Mouse (Mus musculus) hindbrain, postnatal 0 days (tissue): ENCODE data around the gene Bicd2. TPM values are rescaled to one million over a fixed set of nuclear protein-coding genes. Genes with fewer than 3 reads are reported as not detected.

Experiments used
- ATAC-seq: fragments of 200-750 bp; cut with Nextera tagmentation; 2 replicates; pipeline ENCODE4 v1.8.0; 2017; ENCODE audit warnings: mild to moderate bottlenecking, moderate TSS enrichment, moderate library complexity
- DNase-seq: peaks from one replicate; pipeline ENCODE4 v3.0.0-alpha.2; 2015; ENCODE audit warnings: low spot score
- H3K27ac ChIP-seq: fragments of 300-500 bp; sonication (generic); 2 replicates; pipeline ENCODE4 v1.5.1; 2014; ENCODE audit warnings: mild to moderate bottlenecking
- H3K27me3 ChIP-seq: fragments of 300-500 bp; sonication (generic); 2 replicates; pipeline ENCODE4 v1.6.1; 2014; ENCODE audit warnings: low read length, mixed read lengths; ENCODE audit not compliant: insufficient read depth
- H3K36me3 ChIP-seq: fragments of 300-500 bp; sonication (generic); 2 replicates; pipeline ENCODE4 v1.6.1; 2014; ENCODE audit warnings: low read length, mixed read lengths; ENCODE audit not compliant: insufficient read depth
- H3K4me1 ChIP-seq: fragments of 300-500 bp; sonication (generic); 2 replicates; pipeline ENCODE4 v1.6.1; 2014; ENCODE audit warnings: antibody characterized with exemption, low read length, mixed read lengths; ENCODE audit not compliant: insufficient read depth
- H3K4me2 ChIP-seq: fragments of 300-500 bp; sonication (generic); 2 replicates; pipeline ENCODE4 v1.6.1; 2014; ENCODE audit warnings: low read depth, mild to moderate bottlenecking, low read length, moderate library complexity, mixed read lengths
- H3K4me3 ChIP-seq: fragments of 300-500 bp; sonication (generic); 2 replicates; pipeline ENCODE4 v1.5.1; 2014; ENCODE audit warnings: low read length
- H3K9ac ChIP-seq: fragments of 300-500 bp; sonication (generic); replicated peaks from 2 replicates; pipeline ENCODE4 v1.6.1; 2014; ENCODE audit warnings: mild to moderate bottlenecking, low read length, moderate library complexity, mixed read lengths
- H3K9me3 ChIP-seq: fragments of 300-500 bp; sonication (generic); 2 replicates; pipeline ENCODE4 v1.6.1; 2016; ENCODE audit warnings: low read length, mixed read lengths
- CTCF ChIP-seq: IDR thresholded peaks from 2 replicates; pipeline ENCODE4 v1.5.1; 2016; ENCODE audit warnings: antibody characterized with exemption, control low read depth, low read depth
- WGBS: fragments of 180-500 bp; shearing (Covaris S2); extraction: QIAGEN DNeasy Blood & Tissue Kit; methylation state at CpG from one replicate; pipeline ENCODE4 v1.1.7; 2014; 5-methylcytosine and 5-hydroxymethylcytosine counted together
- polyA plus RNA-seq: library from polyadenylated mRNA; unstranded; fragments of >200 nt; fragmentation: Nextera tagmentation; extraction: Ambion mirVana; gene quantifications from 2 replicates; pipeline ENCODE4 v1.2.1, GENCODE M21; 2015
- total RNA-seq: library from RNA; depleted of rRNA; stranded (reverse); fragments of >200 nt; gene quantifications from 2 replicates; pipeline ENCODE4 v1.2.3, GENCODE M21; 2014

The Bicd2 gene
- total and polyA plus RNA-seq, 2 experiments from 2014 or later = 25.1 to 51.2 TPM

GRCm38 (mm10) chr13:49322739-49323138, 18.6 kb upstream of the Bicd2 start:
- no peak overlapping the region for H3K9ac ChIP-seq
- H3K36me3 ChIP-seq = no peaks in the 10 kb centered on the region
- no peaks in the 10 kb centered on the region for H3K9me3 ChIP-seq
- no peak overlapping the region for H3K27ac ChIP-seq
- H3K4me1 ChIP-seq = peaks cover 14% of the 10 kb centered on the region
- ATAC-seq (no peak), DNase-seq (no peak)
- no peak overlapping the region for H3K4me3 ChIP-seq
- 84% methylated on average over 5 of the region's 5 CpGs for WGBS
- no peaks in the 10 kb centered on the region for H3K27me3 ChIP-seq
- TF ChIP-seq CTCF = no peak
- no peak overlapping the region for H3K4me2 ChIP-seq

- Histone ChIP-seq H3K9ac (no peak overlapping the region), H3K27me3 (no peaks in the 10 kb centered on the region), H3K27ac (no peak overlapping the region), H3K4me3 (no peak overlapping the region), H3K36me3 (no peaks in the 10 kb centered on the region), H3K4me1 (peaks cover 9% of the 10 kb centered on the region), H3K9me3 (no peaks in the 10 kb centered on the region), H3K4me2 (no peak overlapping the region)
- TF ChIP-seq CTCF = no peak
- DNase-seq (no peak), ATAC-seq (no peak)
- WGBS = 87% methylated on average over 5 of the region's 5 CpGs
These were observed 16.5 kb upstream of the Bicd2 start for GRCm38 (mm10) chr13:49324871-49325270.

- Histone ChIP-seq H3K27me3 (no peaks in the 10 kb centered on the region), H3K4me3 (no peak overlapping the region), H3K36me3 (no peaks in the 10 kb centered on the region), H3K4me2 (no peak overlapping the region), H3K9me3 (no peaks in the 10 kb centered on the region), H3K4me1 (no peaks in the 10 kb centered on the region; the same call in 1 of the 2 replicates), H3K27ac (no peak overlapping the region), H3K9ac (no peak overlapping the region)
- peak; percentile 81 for ATAC-seq
- WGBS = 62% methylated on average over 6 of the region's 6 CpGs
- peak; percentile 85 for TF ChIP-seq CTCF
- peak; percentile 76 for DNase-seq
These were observed 14.9 kb upstream of the Bicd2 start for GRCm38 (mm10) chr13:49326246-49327206.

- TF ChIP-seq CTCF = no peak
- H3K4me1 ChIP-seq = no peaks in the 10 kb centered on the region
- WGBS = 68% methylated on average over 4 of the region's 4 CpGs
- no peaks in the 10 kb centered on the region for H3K36me3 ChIP-seq
- no peak overlapping the region for H3K9ac ChIP-seq
- H3K4me3 ChIP-seq = no peak overlapping the region
- no peaks in the 10 kb centered on the region for H3K9me3 ChIP-seq
- H3K27ac ChIP-seq = no peak overlapping the region
- DNase-seq (no peak), ATAC-seq (no peak)
- H3K27me3 ChIP-seq = no peaks in the 10 kb centered on the region
- no peak overlapping the region for H3K4me2 ChIP-seq
These were observed 13.3 kb upstream of the Bicd2 start for GRCm38 (mm10) chr13:49328101-49328500.

GRCm38 (mm10) chr13:49333250-49333649, 8.1 kb upstream of the Bicd2 start:
- TF ChIP-seq CTCF = no peak
- no peaks in the 10 kb centered on the region for H3K4me1 ChIP-seq
- H3K36me3 ChIP-seq = no peaks in the 10 kb centered on the region
- H3K27me3 ChIP-seq = no peaks in the 10 kb centered on the region
- H3K9me3 ChIP-seq = no peaks in the 10 kb centered on the region
- H3K4me2 ChIP-seq = no peak overlapping the region
- WGBS = 71% methylated on average over 2 of the region's 2 CpGs
- no peak overlapping the region for H3K9ac ChIP-seq
- ATAC-seq (no peak), DNase-seq (no peak)
- no peak overlapping the region for H3K4me3 ChIP-seq
- H3K27ac ChIP-seq = no peak overlapping the region

GRCm38 (mm10) chr13:49335077-49335982, 6.1 kb upstream of the Bicd2 start:
- H3K4me1 ChIP-seq = peaks cover under 1% of the 10 kb centered on the region; the same call in 1 of the 2 replicates
- no peaks in the 10 kb centered on the region for H3K9me3 ChIP-seq
- no peak overlapping the region for H3K9ac ChIP-seq
- no peak overlapping the region for H3K27ac ChIP-seq
- DNase-seq (no peak), ATAC-seq (no peak)
- no peaks in the 10 kb centered on the region for H3K36me3 ChIP-seq
- H3K27me3 ChIP-seq = no peaks in the 10 kb centered on the region
- no peak overlapping the region for H3K4me3 ChIP-seq
- no peak for TF ChIP-seq CTCF
- no peak overlapping the region for H3K4me2 ChIP-seq
- 82% methylated on average over 12 of the region's 12 CpGs for WGBS
